Mouse (Mus musculus): ENCODE measurements around the gene Zfp791.
"Not testable (repeated sequence)": the region's sequence is repeated elsewhere in the genome, so short reads cannot be mapped to it uniquely, and the experiment has no call there.

Zfp791 gene

DNA sequence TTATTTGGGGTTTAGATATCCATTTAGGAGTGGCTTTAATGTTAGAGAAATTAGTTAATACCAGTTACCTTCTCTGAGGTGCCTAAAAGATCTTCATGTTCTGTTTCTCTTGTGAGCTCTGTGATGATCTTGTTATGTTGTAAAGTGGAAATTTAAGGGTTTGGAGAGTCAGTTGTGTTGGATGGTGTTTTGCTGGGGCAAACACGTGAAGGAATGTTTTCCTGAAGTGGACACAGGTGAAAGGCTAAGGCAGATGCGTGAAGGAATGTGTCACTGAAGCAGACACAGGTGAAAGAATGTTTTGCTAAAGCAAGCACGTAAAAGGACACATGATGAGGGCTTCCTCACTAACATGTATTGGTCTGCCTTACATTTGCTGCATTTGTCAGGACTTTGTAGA is at the start of gene Zfp791:
Gene Zfp791 (minus strand): TSS at position 101 of the 400 bp plus-strand sequence.
- no peak for DNase-seq

DNA sequence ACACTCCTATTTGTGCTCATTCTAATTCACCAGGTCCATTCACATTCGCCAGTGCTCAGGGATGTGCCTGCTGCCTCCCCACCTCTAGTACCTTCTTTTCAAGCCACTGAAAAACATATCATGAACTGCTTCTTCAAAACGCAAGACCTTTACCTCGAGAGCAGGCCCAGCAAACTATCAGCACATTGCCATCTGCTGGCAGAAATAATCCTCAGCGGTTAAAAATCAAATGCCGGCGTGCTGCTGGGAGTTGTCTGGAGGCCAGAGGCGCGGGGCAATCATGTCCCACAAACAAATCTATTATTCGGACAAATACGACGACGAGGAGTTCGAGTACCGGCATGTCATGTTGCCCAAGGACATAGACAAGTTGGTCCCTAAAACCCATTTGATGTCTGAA is 48.4 kb upstream of the Zfp791 start:
- peak; percentile 44 to 60 for DNase-seq

DNA sequence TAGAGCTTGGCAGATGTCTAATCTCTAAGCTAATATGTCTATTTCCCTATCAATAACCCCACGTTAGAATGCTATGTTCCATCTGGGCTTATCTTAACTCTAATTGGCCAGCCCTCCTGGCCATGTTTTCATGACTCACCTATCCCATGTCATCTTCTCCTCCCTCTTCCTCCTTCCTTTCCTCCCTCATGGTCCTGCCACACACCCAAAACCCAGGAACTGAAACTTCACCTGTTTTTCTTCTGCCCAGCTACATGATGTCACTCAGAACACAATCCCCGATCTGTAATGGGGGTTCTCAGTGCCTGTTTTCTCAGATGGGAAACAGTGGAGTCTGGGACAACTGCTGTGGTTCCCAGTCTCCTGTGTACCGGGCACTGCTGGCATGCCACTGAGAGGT is 28.7 kb upstream of the Zfp791 start, which contains the start of gene Cks1brt:
Gene Cks1brt (plus strand): TSS at position 301 of the 400 bp plus-strand sequence.
- DNase-seq: no peak

DNA sequence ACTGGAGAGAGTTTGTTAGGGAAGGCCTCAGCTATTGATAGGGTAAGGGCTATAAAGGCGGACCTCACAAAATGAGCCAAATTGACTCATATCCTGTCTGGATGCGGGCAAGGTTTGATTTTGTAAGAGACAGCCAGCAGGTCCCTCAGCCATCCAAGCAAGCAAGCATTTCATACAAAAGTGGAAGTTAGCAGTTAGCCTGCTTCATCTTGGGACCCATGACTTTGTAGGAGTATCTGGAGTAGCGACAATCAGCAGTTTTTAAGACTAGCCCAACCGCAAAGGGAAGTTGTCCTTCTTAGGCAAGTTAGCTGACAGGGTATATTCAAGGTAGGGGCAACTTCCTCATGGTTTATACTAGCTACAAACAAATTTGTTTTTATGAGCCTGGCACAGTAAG is 19.6 kb upstream of the Zfp791 start:
- peak in 1 of 2 experiments; percentile 19 for DNase-seq

DNA sequence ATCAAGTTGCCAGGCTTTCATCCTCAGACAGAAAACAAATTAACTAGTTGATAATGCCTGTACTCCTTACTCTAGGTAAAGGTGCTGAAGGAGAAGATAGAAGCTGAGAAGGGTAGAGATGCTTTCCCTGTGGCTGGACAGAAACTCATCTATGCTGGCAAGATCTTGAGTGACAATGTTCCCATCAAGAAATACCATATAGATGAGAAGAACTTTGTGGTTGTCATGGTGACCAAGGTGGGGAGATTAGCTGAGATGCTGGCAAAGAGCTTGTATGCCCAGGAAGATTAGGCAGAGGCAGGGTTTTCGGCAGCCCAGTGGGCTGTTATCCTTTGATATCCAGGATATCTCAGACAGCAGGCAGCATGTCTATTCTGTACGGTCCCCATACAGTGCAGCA is 12.8 kb upstream of the Zfp791 start:
- DNase-seq: not testable (repeated sequence)

DNA sequence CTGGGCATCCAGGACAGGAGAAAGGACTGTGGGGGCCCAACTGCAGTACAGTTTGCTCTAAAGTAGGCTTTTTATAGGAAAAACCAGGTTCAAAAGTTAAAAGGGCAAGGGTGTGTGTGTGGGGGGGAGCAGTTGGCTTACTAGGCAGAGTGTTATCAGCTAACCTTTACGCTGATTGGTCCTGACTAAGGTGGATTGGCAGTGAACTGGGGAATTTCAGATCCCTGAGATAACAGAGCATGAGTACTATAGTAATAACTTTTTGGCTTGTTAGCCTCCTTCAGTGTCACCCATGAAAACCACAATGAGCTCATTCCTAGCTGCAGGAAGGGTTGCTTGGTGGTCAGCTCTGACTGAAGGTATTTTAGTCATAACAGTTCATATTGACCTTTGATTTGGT is 9.4 kb upstream of the Zfp791 start:
- no peak for DNase-seq

DNA sequence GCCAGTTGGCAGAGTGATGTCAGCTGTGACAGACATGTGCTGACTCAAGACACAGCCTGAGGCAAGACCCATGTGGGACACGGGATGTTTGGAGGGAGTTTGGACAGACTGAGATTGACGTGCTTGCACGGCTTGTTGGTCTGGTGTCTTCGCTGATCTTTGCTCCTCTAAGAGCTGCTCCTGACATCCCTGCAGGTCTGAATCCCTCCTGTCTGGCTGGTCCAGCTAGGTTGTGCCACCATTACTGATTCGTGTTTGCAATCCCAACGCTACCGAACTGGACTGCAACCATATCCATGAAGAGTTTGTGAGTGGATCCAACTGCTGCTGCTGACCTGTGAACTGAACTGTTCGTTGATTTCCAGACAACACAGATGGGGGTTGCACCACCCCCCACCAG is 796 bp upstream of the Zfp791 start:
- DNase-seq: no peak

DNA sequence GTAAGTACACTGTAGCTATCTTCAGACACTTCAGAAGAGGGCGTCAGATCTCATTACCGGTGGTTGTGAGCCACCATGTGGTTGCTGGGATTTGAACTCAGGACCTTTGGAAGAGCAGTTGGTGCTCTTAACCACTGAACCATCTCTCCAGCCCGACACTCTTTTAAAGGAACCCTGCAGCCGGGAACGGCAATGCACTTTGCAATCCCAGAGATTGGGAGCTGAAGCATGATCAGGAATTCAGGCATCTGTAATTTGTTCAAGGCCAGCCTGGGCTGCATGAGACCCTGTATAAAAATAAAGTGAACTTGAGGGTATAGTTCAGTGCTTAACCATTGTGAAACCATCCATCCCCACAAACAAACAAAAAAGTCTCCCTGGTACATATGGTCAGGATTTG is 2.6 kb downstream of the Zfp791 start:
- DNase-seq: not testable (repeated sequence)

DNA sequence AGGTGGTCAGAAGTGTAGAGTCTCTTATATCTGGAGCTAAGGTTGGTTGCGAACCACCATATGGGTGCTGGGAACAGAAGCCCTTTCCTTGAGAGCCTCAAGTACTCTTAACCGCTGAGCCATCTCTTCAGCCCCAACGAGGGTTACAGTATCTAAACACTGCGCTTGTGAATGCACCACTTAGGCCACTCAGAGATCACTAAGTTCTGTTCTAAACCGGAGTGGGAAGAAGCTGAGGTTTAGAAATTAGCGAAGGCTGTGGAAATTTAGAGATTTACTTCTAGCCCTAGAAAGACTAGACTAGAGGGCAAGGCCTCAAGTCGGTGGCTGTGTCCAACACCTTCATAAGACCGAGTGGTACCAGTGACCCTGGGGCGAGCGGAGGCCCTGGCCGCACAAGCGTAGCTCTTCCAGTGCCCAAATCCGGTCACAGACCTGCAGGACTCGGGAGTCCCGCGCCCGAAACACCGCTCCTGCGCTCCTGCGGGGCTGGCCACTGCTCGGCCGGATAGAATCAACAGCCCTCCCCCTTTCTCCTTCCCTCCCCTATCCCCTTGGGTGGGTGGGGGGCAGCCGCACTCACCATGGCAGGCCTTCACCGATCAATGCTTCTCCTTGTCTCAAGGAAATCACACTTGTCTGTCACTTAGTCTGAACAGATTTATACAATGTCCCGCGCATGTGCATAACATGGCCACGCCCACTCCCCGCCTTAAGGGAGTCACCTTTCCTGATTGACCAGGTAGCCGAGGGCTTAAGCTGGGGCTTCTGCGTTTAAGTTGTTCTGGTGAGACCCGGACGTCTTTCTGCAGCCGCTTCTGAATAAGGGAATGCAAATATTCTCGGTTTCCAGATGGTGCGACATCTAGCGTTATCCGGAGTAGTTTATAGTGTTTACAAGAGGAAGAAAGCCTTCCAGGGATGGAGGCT is 3.6 kb downstream of the Zfp791 start:
- DNase-seq: peak; percentile 83 to 86

DNA sequence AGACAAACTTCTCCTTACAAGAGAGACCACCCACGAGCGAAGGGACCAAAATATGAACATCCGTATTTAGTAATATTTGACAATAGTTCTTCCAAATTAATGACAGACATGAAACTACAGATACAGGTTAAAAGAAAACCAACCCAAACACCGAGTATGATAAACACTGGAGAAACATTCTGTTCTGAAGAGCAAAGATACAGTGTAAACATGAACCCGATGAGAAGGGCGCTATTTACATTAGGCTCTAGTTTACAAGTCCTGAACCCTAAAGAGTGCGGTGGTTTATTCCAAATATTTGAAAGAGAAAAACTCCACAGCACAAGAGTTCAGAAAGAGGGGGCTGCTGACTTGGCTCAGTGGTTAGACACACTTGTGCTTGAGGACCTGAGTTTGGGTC is 5.9 kb downstream of the Zfp791 start:
- no peak for DNase-seq

DNA sequence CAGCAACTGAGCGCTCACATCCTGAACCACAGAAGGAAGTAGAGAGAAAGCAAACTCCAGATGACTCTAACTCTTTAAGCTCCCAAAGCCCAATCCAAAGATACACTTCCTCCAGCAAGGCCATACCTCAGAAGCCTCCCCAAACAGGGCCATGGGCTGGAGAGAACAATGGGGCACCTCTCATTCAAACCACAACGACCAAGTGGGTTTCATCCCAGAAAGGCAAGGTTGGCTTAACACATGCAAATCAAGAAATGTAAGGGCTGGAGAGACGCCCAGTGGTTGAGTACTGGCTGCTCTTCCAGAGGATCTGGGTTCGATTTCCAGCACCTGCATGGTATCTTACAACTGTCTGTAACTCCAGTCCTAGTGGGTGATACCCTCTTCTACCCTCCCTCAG is 7.4 kb downstream of the Zfp791 start:
- DNase-seq: no peak

DNA sequence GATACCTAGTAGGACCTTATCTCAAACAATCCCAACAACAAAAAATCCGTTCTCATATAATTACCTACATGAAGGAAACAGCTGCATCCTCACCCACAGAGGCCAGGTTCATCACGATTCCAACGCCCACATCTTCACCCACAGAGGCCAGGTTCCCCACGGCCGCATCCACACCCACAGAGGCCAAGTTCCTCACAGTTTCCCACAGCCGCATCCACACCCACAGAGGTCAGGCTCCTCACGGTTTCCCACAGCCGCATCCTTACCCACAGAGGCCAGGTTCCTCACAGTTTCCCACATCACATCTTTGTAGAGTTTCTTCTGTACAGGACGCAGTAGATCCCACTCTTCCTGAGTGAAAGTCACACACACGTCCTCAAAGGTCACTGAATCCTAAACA is 9.7 kb downstream of the Zfp791 start:
- DNase-seq: no peak

DNA sequence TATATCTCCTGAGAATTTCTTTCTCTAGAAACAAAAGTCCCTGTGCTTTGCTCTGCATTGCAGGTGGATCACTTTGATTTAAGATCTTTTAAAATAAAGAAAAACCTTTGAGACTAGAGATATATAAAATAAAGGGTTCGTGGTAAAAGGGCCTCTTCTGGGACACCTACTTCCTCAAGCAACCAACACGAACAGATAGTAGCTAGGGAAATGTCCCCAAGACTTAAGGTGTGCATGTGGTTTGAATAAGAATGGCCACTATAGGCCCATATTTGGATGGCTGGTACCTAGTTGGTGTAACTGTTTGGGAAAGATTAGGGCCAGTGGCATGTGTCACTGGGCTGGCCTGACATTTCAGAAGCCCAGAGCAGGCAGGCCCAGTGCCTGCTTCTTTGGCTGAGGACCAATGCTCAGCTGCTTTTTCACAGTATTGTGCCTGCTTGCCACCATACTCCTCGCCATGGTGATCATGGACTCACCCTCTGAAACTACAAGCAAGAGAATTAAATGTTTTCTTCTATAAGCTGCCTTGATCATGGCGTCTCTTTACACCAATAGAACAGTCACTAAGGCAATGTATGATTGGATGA is 22.7 kb downstream of the Zfp791 start:
- DNase-seq: no peak

DNA sequence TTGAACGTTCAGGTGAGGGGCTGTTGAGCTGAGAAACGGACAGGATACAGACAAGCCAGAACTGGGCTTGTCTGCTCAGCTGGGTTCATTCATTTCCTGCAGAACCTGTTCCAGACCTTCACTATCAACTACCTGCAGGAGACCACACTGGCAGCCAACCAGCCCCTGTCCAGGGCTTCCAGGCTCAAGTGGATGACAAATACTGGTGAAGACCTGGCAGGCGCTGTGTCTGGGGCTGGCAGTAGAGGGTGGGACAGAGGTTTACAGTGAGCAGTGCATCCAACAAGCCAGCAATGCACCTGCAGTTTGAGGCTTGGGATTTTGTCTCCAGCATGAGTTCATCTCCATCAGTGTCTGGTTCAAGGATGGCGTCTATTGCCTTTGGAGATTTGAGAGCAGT is 26.0 kb downstream of the Zfp791 start:
- DNase-seq: no peak

DNA sequence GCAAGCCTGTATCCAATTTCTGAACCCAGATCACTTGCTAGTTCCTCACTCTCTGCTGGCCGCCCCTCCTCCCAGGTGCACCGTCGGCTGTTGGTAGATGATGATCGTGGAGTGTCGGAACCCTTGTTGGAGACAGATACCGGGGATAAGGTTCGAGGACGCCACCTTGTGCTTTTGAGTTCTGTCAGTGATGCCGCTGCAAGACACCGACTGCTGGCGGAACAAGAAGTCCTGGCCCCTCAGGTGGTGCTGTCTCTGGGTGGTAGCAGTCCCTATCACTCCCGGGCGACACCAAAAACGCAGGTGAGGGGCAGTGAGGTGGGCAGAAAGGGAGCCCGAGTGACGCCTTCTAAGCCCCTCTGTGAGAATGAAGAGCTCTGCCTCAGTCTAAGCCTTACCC is 26.7 kb downstream of the Zfp791 start:
- no peak for DNase-seq

DNA sequence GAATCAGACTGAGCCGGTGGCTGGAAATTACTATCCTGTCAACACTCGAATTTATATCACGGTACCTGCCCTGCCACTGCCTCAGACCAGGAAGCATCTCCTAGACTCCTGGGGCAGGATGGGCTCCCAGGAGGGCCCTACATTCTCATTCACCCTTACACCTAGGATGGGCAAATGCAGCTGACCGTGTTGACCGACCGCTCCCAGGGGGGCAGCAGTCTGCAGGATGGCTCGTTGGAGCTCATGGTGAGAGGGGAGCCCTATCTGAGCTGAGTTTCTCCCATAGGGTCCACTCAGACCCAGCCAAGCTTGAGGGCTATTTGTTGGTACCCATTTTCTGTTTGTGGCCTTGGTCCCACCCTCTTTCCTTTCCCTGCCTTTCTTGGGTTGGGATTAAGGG is 27.3 kb downstream of the Zfp791 start:
- no peak for DNase-seq

DNA sequence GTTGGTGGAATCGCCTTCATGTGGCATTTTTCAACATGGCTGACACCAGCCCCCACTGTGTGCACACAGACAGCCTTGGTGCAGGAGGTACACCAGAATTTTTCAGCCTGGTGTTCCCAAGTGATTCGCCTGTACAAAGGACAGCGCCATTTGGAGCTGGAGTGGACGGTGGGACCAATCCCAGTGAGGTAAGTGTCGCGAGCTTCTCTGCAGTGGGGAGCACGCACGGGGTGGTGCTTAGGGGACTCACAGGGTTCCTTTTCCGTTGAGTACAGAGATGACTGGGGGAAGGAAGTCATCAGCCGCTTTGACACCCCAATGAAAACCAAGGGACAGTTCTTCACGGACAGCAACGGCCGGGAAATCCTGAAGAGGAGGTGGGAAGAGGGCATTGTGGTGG is 27.8 kb downstream of the Zfp791 start:
- no peak for DNase-seq

DNA sequence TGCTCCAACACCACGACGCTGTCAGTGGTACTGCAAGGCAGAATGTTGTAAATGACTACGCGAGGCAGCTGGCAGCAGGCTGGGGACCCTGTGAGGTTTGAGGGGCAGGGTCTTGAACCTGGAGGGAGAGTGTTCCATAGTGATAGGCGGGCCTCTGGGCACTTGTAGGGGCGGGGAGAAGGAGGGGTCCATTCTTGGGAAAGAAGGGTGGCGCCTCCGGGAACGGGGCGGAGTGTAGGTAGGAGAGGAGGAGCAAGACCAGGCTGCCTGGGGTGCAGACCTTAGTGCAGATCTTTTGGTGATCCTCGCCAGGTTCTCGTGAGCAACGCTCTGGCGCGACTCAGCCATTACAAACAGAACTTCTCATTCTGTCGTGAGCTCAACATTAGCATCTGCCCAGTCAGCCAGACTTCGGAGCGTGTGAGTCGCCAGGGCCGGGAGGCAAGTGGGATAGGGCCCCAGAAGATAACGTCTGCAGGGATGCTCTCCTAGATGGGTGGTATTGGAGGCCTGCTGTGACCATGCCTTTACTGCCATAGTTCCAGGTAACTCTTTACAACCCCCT is 31.3 kb downstream of the Zfp791 start:
- DNase-seq: no peak

DNA sequence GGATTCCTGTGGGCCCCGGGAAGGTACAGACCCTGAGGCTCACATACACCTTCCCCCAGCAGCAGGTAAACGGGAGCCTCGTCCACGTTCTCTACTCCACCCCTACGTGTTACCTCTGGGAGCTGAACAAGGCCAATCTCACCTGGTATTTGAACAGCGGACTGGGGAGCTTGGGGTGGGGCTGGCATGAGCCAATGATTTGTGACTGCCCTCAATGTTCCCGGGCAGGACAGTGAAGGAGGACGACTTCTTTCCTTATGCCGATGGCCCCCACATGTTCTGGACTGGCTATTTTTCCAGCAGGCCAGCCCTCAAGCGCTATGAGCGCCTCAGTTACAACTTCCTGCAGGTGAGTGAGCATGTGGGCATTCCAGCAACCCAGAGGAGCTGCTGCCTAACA is 32.0 kb downstream of the Zfp791 start:
- no peak for DNase-seq

DNA sequence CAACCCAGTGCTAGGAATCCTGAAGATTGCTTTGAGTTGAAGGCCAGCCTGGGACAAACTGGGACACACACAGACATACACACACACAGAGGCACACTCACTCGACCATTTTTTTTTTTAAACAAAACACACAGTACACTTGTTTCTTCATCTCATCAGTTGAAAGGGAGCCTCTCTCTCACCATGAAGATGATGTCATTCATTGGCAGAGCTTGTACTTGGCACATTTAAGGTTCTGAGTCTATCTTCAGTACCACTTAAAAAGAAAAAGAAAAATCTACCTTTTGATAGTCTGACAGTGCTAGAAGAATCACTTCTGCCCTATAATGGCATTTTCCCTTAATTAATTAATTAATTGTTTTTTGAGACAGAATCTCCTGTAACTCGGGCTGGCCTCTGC is 34.1 kb downstream of the Zfp791 start:
- DNase-seq: no peak

DNA sequence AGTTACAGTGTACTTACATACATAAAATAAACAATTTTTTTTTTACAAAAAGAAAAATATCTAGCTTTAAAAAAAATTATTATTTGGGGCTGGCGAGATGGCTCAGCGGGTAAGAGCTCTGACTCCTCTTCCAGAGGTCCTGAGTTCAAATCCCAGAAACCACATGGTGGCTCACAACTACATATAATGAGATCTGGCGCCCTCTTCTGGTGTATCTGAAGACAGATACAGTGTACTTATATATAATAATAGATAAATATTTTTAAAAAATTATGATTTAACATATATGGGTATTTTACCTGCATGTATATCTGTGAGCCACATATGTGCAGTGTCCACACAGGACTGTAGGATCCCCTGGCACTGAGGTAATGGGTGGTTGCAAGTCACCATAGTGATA is 36.7 kb downstream of the Zfp791 start:
- DNase-seq: no peak

DNA sequence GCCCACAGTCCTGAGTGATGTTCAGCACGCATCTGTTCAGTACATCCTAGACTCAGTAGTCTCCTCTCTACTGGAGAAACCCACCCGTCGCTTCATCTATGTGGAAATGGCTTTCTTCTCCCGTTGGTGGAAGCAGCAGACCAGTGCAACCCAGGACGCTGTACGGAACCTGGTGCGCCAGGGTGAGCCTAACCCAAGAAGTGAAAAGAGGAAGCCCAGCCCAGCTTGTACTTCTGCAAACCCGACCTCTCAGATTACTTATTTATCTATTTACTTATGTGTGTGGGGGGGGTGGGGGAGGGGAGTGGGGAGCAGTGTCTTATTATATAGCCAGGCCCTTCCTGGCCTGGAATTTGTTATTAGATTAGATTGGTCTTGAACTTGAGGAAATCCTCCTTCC is 38.3 kb downstream of the Zfp791 start:
- DNase-seq: peak; percentile 47 to 56

DNA sequence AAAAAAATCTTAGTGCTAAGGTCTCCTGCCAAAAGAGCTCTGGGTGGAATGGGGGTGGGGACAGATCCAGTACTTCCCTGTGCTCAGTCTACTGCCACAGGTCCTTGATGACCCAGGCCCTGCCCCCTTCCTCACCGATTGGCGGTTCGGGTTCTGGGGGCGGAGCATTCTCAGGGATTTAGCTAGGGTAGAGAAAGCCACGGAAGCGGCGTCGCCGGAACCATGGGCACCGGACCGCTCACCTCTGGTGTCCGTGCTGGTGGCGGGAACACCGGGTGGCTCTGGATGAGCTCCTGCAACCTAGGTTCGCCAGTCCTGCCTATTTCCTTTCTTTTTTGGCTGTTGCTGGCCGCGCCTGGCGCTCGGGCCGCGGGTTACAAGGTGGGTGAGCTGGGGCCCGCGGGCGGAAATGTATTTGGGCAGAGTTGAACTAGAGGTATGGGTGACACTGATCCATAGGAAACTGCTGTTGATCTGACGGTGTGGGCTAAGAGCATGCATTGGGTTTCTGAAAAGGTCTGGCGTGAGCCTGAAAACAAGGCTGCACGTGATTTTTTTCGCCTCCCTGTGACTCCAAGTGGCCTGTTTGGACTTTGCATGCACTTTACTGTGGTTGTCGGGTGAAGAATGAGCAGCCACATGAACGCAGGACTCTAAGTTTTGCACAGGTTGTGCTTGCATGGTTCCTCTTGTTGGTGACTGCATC is 39.6 kb downstream of the Zfp791 start, which contains the start of gene Man2b1:
Gene Man2b1 (plus strand): TSS at position 163 of the 706 bp plus-strand sequence.
- DNase-seq: peak; percentile 93

Data from lung, postnatal 4 days (tissue).